Mouse (Mus musculus) layer of hippocampus, adult 18-20 months (tissue): ENCODE results near the gene Pknox2. TPM values are rescaled to one million over a fixed set of nuclear protein-coding genes. Genes with fewer than 3 reads are reported as not detected.

Experiments used
- DNase-seq, 2 experiments: peaks; one replicate each; pipeline ENCODE4 v3.0.0; 2022; ENCODE audit warnings: low spot score in 2 of 2
- total RNA-seq, 2 experiments: library from RNA; stranded (reverse); gene quantifications; 2 replicates each; pipeline ENCODE4 v1.2.3; 2021

Pknox2 gene
- total RNA-seq, 2 experiments from 2014 or later, result 38.3 to 39.2 TPM

DNA sequence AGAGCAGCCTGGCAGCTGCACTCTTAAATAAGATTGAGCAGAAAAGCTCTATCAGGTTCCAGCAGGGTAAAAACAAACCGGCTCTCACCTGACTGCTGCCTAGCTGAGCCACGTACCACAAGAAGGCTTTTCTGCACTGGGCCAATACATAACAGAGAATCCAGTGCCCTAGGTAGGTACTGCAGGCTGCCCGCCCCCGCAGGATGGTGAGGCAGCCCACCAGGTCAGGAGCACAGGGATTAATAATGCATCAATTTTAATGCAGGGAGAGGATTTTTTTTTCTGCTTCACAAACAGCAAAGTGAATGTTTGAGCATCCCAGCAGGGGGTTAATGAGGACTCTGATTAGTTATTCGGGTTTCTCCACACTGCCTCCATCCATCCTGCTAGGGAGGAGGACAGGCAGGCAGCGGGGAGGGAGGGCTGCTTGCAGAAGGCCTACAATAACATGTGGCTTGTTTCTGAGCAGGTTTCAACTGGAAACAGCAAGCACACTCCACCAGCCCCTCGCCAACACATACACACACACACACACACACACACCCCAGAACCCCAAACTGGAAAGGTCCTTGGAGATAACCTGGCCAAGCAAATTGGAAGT lies 145.2 kb downstream of the Pknox2 start:
- DNase-seq, result peak in 1 of 2 experiments; percentile 49

DNA sequence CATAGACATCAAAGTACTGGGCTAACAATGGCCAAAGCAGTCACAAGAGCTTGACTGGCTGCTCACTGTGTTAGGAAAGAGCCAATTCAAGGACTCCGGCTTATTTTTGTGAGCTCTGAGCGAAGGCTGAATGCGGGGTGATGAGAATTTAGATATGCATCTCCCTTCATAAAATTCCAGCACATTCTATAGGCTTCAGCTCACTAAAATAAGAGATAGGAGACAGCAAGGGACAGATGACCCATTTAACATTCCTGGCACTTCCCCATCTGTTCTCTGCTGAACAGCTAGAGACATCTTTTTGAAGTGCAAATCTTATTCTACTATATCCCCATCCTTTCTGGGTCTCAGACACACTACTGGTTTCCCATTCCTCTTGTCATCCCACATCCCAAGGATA lies 147.8 kb downstream of the Pknox2 start:
- DNase-seq, result no peak

DNA sequence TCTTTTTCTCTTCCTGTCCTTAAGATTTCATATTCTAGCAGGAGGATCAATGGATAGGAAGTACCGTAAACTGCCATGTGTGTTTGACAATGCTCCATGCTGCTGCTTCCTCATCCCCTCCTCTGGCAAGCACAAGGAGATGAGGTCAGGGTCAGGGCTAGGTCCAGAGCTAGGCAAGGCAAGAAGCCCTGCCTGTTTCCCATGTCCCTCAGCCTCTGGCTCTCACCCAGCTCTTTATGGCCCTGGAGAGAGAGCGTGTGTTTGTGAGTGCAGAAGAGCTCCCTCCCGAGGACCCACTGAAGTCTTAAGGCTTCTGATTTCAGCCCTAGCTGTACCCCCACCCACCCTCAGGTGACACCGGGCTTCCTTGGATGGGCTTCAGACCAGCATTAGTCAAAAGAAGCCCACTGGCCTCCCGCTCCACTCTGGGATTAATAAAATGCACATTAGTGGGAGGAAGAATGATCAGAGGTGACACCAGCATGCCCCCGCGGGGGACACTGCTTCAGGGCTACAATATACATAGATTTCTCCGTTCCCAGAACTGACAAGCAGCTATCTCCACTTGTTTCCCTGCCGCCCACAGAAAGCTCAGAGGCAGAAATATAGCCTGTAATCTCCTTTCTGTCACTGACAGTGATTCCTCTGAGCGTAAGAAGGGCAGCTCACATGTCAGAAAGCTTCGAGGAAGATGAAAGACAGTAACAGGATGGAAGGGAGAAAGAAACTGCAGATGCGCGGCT lies 156.4 kb downstream of the Pknox2 start:
- no peak for DNase-seq

DNA sequence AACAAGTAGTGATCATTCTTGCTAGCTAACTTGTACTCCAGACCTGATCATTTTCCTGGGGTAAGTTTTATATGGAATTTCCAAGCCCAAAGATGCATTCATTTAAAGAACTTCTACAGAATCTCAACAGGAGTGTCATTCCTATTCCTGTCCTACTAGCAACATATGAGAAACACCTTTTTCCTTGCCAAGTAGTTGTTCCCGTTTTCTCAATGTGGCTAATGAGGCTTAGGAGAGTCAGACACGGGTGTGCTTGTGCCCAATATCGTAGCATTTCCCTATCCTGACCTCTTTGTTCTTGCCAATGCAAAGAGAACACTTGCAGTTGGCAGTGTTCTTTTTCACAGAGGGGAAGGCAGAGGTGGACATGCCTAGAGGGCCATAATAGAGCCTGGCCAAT lies 157.2 kb downstream of the Pknox2 start:
- no peak for DNase-seq

DNA sequence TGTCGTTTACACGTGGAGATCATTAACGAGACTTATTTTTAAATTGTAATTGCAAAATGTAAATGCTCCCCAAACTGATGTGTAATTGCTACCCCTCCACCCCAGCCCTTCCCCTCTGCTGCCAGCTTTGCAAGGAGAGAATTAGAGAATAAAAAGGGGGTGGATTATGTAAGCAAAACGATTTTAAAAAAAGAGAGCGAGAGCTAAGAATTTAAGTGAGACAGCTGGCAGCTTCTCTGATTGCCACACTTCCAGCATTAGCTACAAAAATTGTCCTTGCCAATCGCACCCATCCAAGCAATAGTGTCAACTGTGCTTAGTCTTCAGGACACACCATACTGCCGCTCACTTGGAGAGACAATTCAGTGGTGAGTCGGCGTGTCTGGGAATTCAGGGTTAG lies 162.0 kb downstream of the Pknox2 start:
- DNase-seq, result peak; percentile 75 to 87

DNA sequence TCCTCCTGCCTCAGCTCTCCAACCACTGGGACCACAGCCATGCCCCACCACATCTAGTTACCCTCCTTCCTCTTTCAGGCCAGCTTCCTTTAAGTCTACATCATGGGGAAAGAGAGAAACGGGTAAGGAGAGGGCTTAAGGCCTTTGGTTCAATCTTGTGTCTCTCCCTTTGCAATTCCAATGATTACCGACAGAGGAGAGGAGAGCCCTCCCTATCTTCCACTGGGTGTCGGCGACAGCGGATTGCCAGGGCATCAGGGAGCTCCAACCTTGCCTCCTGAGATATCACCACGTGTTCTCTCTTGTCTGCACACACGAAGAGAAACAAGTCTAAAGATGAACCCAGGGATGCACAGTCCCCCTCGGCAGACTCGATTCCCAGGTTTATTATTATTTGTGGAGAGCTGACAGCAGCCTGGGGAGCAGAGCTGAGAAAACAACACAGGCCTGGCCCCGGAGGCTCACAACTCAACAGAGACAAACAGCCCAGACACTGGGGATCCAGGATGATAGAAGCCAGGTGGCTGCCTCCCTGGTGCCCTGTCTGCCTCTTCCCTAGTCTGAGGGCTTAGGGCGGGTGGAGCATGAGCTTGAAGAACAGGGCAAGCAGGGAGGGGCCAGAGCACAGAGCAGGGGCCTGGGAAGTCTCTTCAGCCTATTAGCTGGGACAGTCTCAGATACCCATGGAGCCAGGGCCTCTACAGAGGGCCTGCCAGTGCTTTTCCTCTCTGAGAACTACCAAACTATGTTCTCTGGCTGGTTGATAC lies 170.4 kb downstream of the Pknox2 start:
- DNase-seq, result no peak

DNA sequence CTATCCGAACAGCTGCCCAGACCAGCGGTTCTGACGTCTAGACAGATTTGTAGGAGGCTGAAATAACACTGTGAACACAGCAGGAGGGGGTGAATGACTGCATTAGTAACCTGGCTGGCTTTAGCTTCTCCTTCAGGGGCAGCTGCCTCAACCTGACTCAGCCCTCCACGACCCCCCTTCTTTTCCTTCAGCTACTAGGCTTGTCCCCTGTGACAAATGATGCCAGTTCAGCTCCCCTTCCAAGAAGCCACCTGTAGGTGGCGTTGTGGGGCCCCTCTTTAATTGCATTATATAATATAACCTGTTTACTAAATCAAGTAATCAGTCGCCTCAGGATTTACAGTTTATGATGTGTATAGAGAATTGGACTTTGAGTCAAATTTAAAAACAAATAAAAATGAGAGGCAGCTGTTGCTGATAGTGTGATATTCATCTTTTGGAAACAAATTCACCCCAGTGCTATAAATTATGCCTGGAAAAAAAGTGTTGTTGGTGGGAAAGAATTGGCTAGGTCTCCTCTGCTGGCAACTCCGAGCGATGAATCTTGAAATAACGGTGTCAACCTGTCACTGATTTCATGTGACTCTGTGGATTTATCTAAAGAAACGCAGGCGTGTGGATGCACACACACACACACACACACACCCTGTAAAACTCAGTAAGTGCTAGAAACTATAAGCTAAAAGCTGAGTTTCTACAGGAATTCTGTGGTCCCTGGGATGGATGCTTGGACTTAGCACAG lies 173.6 kb downstream of the Pknox2 start:
- DNase-seq, result peak; percentile 39 to 74

DNA sequence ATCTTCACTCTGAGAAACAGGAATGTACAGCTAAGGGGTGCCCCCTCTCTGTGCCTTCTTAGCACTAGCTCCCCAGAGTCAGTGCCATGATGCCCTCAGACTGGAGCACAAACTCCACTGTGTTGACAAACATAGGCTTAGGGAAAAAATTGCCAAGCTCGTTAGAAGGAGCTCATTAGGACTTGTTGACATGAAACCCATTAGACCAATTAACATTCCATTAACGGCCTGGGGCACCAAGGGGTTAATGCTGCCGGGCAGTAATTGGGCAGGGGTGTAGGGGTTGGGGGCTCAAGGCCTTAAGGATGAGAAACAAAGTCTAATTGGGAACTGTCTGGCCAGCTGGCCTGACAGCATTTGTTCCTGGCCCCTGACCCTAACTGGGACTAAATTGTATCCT lies 175.1 kb downstream of the Pknox2 start:
- no peak for DNase-seq

DNA sequence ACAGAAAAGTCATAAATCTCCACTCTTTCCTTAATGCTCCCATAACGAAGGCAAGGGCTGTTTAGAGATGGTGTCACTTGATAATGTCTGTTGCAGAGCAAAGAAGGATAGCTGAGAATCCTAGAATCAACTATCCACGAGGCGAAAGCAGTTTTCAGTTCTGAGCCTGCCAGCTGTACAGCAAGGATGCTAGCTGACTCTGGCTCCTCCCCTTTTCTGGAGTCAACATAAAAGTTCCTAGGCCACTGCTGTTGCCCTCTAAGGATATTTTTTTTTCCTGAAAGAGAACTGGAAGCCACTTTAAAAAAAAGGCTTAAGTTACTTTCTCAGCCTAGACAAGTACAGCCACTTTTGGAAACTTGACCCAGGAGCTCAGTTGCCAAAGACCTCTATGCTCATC lies 176.1 kb downstream of the Pknox2 start:
- DNase-seq, result no peak

DNA sequence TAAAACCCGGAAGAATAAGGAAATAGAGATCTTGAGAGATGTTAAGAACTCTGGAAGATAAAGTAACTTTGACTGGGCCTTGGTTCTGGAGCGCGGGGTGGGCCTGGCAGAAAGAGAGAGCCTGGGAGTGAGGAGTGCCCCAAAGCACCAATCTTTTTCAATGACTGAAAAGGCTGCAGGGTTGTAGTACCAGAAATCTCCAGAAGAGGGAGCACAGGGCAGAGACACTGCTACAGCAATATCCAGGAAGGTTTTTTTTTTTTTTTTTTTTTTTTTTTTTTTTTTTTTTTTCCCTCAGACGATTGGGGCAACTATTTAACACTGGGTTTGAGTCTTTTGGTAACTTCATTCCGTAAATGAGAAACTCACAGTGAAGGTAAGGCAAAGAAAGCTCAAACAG lies 176.6 kb downstream of the Pknox2 start:
- DNase-seq, result peak; percentile 77 to 96

DNA sequence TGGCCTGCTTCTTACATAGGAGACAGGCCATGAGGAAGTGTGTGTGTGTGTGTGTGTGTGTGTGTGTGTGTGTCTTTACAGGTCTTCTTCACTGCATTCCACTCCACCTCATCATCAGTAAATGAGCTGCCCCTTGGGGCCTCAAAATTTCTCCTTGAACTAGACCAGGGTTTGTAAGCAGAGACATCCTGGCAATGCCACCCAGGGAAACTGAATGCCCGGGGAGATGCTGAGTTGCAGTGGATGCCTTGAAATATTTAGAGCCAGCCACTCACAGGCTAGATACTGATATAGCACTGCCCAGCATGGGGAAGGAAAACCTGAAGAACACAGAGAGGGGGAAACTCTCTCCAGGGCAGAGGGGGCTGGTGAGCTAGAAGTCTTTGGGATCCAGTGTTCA lies 178.1 kb downstream of the Pknox2 start:
- DNase-seq, result no peak

DNA sequence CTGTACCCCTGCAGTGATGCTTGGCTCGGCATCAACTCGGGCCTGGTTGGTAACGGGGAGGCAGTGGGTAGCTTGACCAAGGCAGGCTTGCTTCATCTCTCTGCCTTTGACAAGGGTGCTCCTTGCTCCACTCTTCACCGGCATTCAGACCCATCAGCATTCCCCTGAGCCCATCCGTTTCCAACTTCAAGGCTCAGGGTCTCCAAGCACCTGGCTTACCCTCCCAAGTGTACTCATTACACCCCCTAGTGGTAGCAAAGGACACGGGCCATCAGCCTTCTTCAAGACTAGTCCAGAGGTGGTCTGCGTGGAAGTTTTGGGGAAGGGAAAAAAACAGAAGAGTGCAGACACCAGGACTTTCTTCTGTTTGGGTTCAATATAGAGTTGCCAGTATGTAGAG lies 178.5 kb downstream of the Pknox2 start:
- DNase-seq, result peak in 1 of 2 experiments; percentile 58

DNA sequence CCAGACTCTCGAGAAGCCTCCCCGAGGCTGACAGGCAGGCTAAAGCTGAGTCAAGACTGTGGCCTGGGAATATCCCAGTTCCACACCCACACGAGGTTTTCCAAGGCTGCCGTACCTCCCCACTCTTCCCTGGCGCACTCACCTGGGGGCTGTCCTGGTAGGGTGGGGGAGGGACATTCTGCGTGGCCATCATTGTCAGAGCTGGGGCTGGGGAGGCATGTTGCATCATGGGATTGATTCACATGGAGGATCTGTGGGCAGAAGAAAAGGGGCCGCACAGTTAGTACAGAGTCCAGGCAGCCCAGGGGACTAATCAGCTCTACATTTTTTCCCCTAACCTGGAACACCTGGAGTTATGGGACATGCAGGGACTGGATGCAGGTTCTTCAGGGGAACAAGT lies 179.0 kb downstream of the Pknox2 start:
- no peak for DNase-seq

DNA sequence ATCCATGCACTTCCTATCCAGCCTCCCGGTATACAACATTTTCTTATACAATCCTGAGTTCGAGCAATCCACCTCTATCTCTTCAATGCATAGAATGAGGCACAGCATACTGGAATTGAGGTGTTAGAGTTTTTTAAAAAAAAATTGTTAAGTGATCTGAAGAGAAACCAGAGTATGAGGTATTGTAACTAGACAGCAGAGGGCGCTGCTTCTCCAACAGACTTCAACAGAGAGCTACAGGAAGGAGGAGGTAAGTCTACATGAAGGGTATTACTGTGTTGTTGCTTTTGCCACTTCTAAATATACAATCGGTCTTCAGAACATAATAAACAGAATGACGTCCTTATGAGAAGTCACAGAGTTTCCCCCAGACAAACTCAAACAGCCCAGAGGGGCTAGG lies 181.5 kb downstream of the Pknox2 start:
- DNase-seq, result no peak

DNA sequence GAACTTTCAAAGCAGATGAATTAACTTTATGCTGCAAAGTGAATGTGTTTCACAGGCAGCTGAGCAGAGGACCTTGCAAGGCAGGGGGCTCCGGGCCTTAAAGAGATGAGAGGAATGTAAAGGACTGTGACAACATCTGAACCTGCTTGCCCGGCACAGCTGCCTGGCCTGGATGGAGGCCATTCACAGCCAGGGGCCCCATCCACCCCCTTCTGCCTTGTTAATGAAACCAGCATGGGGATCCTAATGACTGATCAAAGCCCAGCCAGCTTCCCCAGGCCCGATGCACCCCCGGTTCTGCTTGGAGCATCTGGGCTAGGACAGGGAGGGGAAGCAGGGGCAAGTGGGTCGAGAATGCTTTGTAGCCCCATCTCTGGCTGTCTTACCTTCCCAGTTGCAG lies 183.0 kb downstream of the Pknox2 start:
- no peak for DNase-seq

DNA sequence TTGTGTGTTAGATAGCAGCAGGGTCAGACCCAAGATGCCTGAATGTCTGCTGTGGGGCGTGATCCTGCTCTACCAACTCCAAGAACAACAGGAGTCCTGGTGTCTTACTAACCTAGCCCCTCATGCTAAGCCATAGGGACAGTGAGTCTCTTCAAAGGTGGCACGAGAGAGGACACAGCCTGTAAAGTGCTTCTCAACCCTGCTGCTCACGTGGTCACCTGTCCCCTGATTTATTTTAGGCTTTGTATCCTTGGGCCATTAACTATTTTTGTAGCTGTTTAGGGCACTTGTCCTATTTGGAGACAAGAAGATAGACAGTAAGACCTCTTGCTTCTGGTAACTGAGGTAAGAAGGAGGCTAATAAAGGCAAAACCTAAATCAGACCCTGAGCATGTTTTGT lies 183.7 kb downstream of the Pknox2 start:
- no peak for DNase-seq

DNA sequence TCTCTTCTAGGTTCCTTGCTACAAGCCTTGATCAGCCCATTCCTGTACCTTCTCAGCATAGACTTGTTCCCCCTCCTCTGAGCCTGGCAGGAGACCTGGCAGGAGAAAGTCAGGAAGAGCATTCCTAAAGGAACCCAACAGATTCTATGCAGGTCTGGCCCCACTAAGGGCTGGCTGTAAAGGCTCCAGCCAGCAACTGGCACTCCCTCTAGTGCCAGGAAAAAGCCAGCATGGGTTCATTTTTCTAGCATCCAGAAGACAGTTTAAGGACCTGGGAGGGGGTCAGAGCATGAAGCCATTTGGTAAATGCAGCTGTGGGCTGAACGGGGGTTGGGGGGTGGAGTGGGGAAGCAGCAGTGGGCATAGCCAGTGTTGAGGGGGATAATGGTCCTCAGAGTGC lies 185.3 kb downstream of the Pknox2 start:
- DNase-seq, result no peak

DNA sequence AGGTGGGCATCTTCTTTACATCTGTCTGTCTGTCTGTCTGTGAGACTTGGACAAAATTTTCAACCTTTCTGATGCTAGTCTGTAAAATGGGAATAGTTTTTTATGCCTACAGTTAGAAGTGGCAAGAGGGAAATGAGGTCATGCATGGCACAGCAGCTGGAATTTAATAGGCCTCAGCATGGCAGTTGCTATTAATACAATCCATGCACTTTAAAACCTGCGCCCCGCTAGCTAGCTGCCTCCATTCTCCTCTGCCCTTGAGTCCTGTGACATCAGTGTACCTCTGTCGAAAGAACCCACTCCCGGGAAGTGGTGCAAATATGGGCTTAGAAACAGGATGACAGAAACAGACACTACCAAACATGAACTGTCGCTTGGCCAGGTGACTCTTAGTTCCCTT lies 186.1 kb downstream of the Pknox2 start:
- DNase-seq, result no peak

DNA sequence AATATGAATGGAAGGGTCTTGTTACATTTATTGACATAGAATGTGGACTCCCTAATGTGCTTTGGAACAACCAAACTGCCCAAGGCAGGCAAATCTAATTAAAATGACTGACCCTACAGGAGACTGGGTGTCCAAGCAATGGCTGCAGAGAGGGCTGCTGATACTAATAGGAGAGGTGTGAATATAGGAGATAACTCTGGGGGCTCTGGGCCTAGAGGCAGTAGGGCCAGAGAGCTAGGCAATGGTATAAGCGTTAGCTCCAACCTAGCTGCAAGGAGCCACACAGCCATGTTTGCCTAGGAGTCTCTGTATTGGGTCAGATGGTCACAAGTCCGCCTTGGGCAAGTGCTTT lies 196.1 kb downstream of the Pknox2 start:
- DNase-seq, result no peak

DNA sequence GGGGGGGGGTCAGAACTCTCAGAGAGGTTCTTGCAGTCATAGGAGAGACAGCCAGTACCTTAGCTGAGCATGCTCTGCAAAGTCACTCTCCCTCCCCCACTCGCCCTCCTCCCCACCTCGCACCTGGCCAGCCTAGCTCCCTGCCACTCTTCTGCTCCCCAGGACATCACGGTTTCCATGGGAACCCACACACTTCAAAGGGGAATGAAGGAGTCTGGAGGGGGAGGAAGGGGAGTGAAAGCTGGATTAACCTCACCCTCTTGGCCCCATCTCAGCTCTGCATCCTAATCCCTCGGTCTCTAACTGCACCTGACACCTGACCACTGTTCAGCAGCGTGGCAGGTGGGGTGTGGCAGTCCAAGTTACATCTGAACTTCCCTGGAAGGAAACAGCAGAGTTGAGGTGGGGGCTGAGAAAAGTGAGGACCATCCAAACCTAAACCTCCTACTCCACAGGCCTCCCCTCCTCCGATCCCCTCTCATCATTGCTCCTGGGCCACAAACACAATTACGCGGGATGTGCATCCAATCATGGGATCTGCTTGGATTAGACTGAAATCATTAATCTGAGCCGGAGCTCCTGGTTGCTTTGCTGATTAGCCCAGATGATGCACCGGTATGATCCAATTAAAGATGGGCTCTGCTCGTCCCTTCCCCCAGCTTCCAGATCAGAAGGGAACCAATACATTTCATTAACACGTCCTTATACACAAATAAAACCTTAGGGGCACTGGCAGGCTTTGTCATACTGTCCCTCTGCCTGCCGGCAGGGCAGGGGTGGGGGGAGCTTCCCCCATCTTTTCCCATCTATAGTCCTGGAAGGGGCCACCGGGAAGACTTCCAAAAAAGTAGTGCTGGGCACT lies 196.7 kb downstream of the Pknox2 start:
- DNase-seq, result no peak

DNA sequence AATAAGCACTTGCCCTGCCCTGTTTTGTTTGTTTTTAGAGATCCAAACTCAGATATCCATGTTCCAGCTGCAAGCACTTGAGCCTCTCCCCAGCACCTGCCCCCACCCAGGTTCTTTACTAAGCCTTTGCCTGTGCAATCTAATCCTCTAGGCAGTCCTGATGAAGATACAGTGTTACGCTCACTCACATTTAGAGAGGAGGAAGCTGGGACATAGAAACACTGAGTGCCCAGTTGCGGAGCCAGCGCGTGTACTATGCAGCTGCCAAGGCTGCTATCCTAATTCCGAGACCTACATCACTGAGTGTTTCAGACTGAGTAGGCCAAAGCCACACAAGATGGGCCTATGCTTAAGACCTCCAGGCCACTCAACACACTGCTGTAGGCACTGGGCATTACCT lies 199.0 kb downstream of the Pknox2 start:
- no peak for DNase-seq
